Mouse (Mus musculus) embryonic fibroblast, embryonic 13.5 days (primary cell): ENCODE results near the gene Ncs1.

Source experiments
- CTCF ChIP-seq: IDR thresholded peaks from 2 replicates; pipeline ENCODE4 v1.5.1; 2011; ENCODE audit warnings: mild to moderate bottlenecking, control low read depth, low read length, moderate library complexity, borderline replicate concordance; ENCODE audit not compliant: insufficient read depth
- POLR2A ChIP-seq: IDR thresholded peaks from 2 replicates; pipeline ENCODE4 v1.6.1; 2011; ENCODE audit warnings: low read depth, mild to moderate bottlenecking, control low read depth, low read length, moderate library complexity

DNA sequence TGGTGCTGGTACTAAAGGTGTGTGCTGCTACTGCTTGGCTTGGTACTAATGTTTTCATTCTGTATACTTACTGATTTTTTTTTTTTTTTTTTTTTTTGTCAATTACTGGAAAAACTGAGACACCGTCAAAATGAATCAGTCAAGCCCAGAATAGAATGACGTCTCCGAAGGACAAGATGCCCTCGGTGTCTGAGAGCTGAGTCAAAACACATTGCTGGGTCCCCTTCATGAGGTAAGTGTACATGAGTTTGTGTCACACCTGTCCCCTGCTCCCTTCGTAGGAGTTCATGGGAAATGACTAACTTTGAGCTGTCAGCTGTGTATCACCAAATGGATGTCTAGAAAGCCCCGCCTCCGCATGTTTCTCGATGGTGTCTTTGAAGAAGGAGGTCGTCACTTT is 57.6 kb downstream of the Ncs1 start:
- TF ChIP-seq CTCF (no peak), POLR2A (no peak)
